Mouse (Mus musculus): Measurements from ENCODE around the gene Tiam2. TPM values are rescaled to one million over a fixed set of nuclear protein-coding genes. Genes with fewer than 3 reads are reported as not detected.
A peak's percentile ranks its signal among the peaks of the same experiment; 100 is the strongest.

Gene Tiam2
- 13.8 TPM for polyA plus RNA-seq (2021)

- in situ Hi-C loops (cut with MboI; ENCODE audit: low pct_unique_long_range_greater_than_20kb), result no loop called here
- no peaks in the 10 kb centered on the region for H3K27me3 ChIP-seq
- CTCF ChIA-PET, result interaction anchor here (1.6 kb wide), 1 partner anchor 10 kb away, joined by 4 read pairs; no protein-coding TSS in a partner anchor
- DNase-seq (ENCODE audit: low read depth, low spot score), result no peak
- no peak for TF ChIP-seq CTCF (IDR thresholded peaks at IDR 0.05)
- peak; percentile 60 for ATAC-seq
- POLR2A ChIA-PET, result interaction anchor here (0.7 kb wide), 1 partner anchor 60 kb away, joined by 3 read pairs; no protein-coding TSS in a partner anchor
Observed at GRCm38 (mm10) chr17:3326148-3326902, at the start of gene Tiam2. TSS of gene Tiam2 (plus strand) at chr17:3326573.

DNA sequence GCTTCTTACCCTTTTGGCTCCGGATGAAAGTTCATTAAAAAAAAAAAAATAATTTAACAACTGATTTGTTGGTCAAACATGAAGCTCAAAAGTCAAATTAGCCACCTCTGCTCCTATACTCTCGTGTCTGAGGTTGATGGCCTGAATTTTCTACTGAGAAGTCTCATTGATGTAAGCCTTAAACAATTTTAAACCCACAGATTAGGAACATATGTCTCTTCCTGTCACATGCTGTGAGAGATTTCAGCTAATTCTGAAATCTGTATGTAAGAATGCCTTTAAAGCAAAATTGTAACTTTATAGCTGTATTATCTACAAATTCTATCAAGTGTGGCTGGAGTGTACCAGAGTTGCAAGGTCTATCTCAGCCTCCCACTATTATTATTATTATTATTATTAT is 46.1 kb upstream of the Tiam2 start:
- no peak for TF ChIP-seq CTCF (IDR thresholded peaks at IDR 0.05)
- ATAC-seq (no peak), DNase-seq (ENCODE audit: low read depth, low spot score) (no peak)
- H3K27me3 ChIP-seq, result no peaks in the 10 kb centered on the region
- ChIA-PET POLR2A (no interaction called here), CTCF (interaction anchor here (0.8 to 1.6 kb wide), 3 partner anchors 8 to 169 kb away, joined by 3 to 5 read pairs (median 3); no protein-coding TSS in a partner anchor)
- in situ Hi-C loops (cut with MboI; ENCODE audit: low pct_unique_long_range_greater_than_20kb), result no loop called here

GRCm38 (mm10) chr17:3281939-3282338 is 44.4 kb upstream of the Tiam2 start:
- no peaks in the 10 kb centered on the region for H3K27me3 ChIP-seq
- ATAC-seq (no peak), DNase-seq (ENCODE audit: low read depth, low spot score) (no peak)
- POLR2A ChIA-PET, result no interaction called here
- CTCF ChIA-PET, result no interaction called here
- no peak for TF ChIP-seq CTCF (IDR thresholded peaks at IDR 0.05)
- in situ Hi-C loops (cut with MboI; ENCODE audit: low pct_unique_long_range_greater_than_20kb), result no loop called here

GRCm38 (mm10) chr17:3285030-3285671 is 41.2 kb upstream of the Tiam2 start:
- ATAC-seq (no peak), DNase-seq (ENCODE audit: low read depth, low spot score) (no peak)
- CTCF ChIA-PET, result interaction anchor here (1.1 to 3.5 kb wide), 3 partner anchors 9 to 164 kb away, joined by 3 to 8 read pairs (median 4); no protein-coding TSS in a partner anchor
- POLR2A ChIA-PET, result interaction anchor here (1.3 kb wide), 1 partner anchor 10 kb away, joined by 9 read pairs; no protein-coding TSS in a partner anchor
- no peak for TF ChIP-seq CTCF (IDR thresholded peaks at IDR 0.05)
- no peaks in the 10 kb centered on the region for H3K27me3 ChIP-seq
- in situ Hi-C loops (cut with MboI; ENCODE audit: low pct_unique_long_range_greater_than_20kb), result no loop called here

DNA sequence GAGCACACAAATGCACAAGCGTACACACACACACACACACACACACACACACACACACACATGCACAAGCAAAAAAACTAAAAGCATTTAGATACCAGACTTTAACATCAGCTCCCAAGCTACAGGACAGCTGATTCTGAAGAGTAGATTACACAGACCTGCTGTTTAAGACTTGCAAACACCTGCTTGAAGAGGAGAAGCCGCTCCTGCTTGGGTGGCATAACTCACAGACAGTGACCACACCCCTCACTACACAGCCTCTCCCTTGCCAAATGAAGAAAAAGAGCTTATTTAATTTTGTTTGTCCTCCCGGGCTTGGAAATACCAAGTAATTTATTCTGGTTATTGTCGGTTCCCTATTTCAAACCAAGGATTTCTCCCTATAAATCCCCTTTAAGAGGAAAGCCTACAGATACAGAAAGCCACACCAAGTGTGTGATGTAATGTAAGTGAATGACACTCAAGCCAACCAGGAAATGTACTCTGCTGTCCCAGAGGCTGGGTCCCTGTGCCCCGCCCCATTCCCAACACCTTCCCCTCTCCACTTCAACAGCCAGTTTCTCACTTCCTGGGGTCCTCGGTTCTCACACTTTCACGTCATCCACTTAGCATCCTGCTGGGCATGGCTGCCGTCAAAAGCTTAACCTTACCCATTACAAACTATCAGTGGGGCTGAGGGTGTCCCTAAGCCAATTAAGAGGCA is 40.1 kb upstream of the Tiam2 start:
- POLR2A ChIA-PET, result interaction anchor here (1.0 kb wide), 1 partner anchor 10 kb away, joined by 3 read pairs; no protein-coding TSS in a partner anchor
- in situ Hi-C loops (cut with MboI; ENCODE audit: low pct_unique_long_range_greater_than_20kb), result no loop called here
- CTCF ChIA-PET, result interaction anchor here (0.7 to 3.5 kb wide), 3 partner anchors 10 to 162 kb away, joined by 3 to 8 read pairs (median 4); no protein-coding TSS in a partner anchor
- no peak for TF ChIP-seq CTCF (IDR thresholded peaks at IDR 0.05)
- H3K27me3 ChIP-seq, result no peaks in the 10 kb centered on the region
- DNase-seq (ENCODE audit: low read depth, low spot score) (no peak), ATAC-seq (no peak)

GRCm38 (mm10) chr17:3288341-3288740 is 38.0 kb upstream of the Tiam2 start:
- CTCF ChIA-PET, result interaction anchor here (0.6 to 2.1 kb wide), 6 partner anchors 8 to 160 kb away, joined by 3 to 6 read pairs (median 4); no protein-coding TSS in a partner anchor

DNA sequence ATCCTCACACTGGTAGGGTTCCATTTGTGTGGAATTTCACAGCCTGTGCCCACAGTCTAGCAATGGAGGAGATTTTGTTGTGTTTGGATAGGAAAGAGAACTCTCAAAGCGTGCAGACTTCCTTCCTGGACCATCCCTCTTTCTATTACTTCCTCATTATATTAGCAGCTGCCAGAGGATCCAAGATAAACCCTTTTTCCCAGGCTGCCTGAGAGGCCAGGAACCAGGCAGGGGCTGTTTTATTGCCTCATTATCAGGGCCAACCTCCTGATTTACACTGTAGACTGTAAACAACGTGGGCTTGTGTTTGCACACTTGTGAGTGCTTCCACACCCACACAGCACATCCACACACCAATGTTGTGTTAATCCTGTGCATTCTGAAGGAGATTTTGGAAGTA is 31.3 kb upstream of the Tiam2 start:
- TF ChIP-seq CTCF (IDR thresholded peaks at IDR 0.05), result no peak
- no peaks in the 10 kb centered on the region for H3K27me3 ChIP-seq
- in situ Hi-C loops (cut with MboI; ENCODE audit: low pct_unique_long_range_greater_than_20kb), result no loop called here
- POLR2A ChIA-PET, result no interaction called here
- CTCF ChIA-PET, result no interaction called here
- ATAC-seq, result no peak
- no peak for DNase-seq (ENCODE audit: low read depth, low spot score)

More at GRCm38 (mm10) chr17:3288341-3288740, 38.0 kb upstream of the Tiam2 start:
- in situ Hi-C loops (cut with MboI; ENCODE audit: low pct_unique_long_range_greater_than_20kb), result no loop called here
- peak; percentile 51 for ATAC-seq
- peak; percentile 19 for DNase-seq (ENCODE audit: low read depth, low spot score)
- POLR2A ChIA-PET, result no interaction called here
- H3K27me3 ChIP-seq, result no peaks in the 10 kb centered on the region
- peak; percentile 94 for TF ChIP-seq CTCF (IDR thresholded peaks at IDR 0.05)

DNA sequence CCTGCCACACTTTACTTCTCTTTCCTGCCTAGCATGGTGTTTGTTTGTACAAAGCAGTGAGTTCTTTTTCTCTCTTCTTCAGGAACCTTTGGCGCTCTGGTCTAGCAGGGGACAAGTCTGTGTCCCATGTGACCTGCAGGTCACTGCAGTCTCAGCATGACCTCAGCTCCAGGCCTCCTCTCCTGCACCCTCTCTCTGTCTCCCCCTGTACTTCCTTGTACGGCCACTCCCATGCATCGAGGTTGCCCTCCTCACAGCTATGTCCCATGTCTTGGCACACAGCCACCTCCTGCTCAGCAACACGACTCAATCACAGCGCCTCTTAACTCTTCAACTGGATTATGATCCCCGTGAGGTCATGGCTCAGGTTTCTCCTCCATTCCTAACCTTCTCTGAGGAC is 26.9 kb upstream of the Tiam2 start:
- DNase-seq (ENCODE audit: low read depth, low spot score) (no peak), ATAC-seq (no peak)
- ChIA-PET POLR2A (interaction anchor here (0.9 kb wide), 1 partner anchor 234 kb away, joined by 3 read pairs; no protein-coding TSS in a partner anchor), CTCF (interaction anchor here (1.2 to 1.4 kb wide), 3 partner anchors 10 to 150 kb away, joined by 3 to 4 read pairs (median 3); no protein-coding TSS in a partner anchor)
- in situ Hi-C loops (cut with MboI; ENCODE audit: low pct_unique_long_range_greater_than_20kb), result no loop called here
- TF ChIP-seq CTCF (IDR thresholded peaks at IDR 0.05), result no peak
- no peaks in the 10 kb centered on the region for H3K27me3 ChIP-seq

GRCm38 (mm10) chr17:3305926-3306325 is 20.4 kb upstream of the Tiam2 start:
- no peak for TF ChIP-seq CTCF (IDR thresholded peaks at IDR 0.05)
- DNase-seq (ENCODE audit: low read depth, low spot score) (no peak), ATAC-seq (no peak)
- CTCF ChIA-PET, result interaction anchor here (1.3 kb wide), 2 partner anchors 16 to 40 kb away, joined by 3 to 5 read pairs; no protein-coding TSS in a partner anchor
- in situ Hi-C loops (cut with MboI; ENCODE audit: low pct_unique_long_range_greater_than_20kb), result no loop called here
- POLR2A ChIA-PET, result no interaction called here
- no peaks in the 10 kb centered on the region for H3K27me3 ChIP-seq

All from Patski (cell line).